Mouse (Mus musculus): ENCODE results near the gene Ifi27. TPM values are rescaled to one million over a fixed set of nuclear protein-coding genes. Genes with fewer than 3 reads are reported as not detected.

Ifi27 gene
- 3.6 and 10.9 TPM in 2 replicates for polyA plus RNA-seq (2014; fragmentation: Nextera tagmentation; extraction: Ambion mirVana)

GRCm38 (mm10) chr12:103433986-103434731, at the start of gene Ifi27:
TSS of gene Ifi27 (plus strand) at chr12:103434211.
- H3K9me3 ChIP-seq (ENCODE audit: control insufficient read depth, low read length): no peaks in the 10 kb centered on the region
- ATAC-seq (ENCODE audit: low read depth): no peak
- H3K9ac ChIP-seq (replicated peaks; ENCODE audit: low read depth, low read length): no peak within 1 kb of the TSS
- H3K36me3 ChIP-seq (ENCODE audit: control insufficient read depth, insufficient read depth, low read length): no peaks in the 10 kb centered on the region
- no peak within 1 kb of the TSS for H3K27ac ChIP-seq (ENCODE audit: low read depth, low read length)
- WGBS: 80% methylated on average over 8 of the region's 8 CpGs
- no peaks in the 10 kb centered on the region for H3K27me3 ChIP-seq (ENCODE audit: control insufficient read depth, insufficient read depth, low read length)
- no peak within 1 kb of the TSS for H3K4me2 ChIP-seq (ENCODE audit: low read depth, low read length)
- H3K4me3 ChIP-seq (ENCODE audit: low read depth, low read length): no peak within 1 kb of the TSS
- H3K4me1 ChIP-seq (ENCODE audit: control insufficient read depth, insufficient read depth, low read length): no peaks in the 10 kb centered on the region

- Histone ChIP-seq H3K27me3 (ENCODE audit: control insufficient read depth, insufficient read depth, low read length) (no peaks in the 10 kb centered on the region), H3K4me1 (ENCODE audit: control insufficient read depth, insufficient read depth, low read length) (peaks cover 5% of the 10 kb centered on the region; the same call in 1 of the 2 replicates), H3K4me3 (ENCODE audit: low read depth, low read length) (peak within 1 kb of the TSS; percentile 66), H3K36me3 (ENCODE audit: control insufficient read depth, insufficient read depth, low read length) (no peaks in the 10 kb centered on the region), H3K9ac (replicated peaks; ENCODE audit: low read depth, low read length) (peak within 1 kb of the TSS; percentile 84), H3K4me2 (ENCODE audit: low read depth, low read length) (peak within 1 kb of the TSS; percentile 78), H3K9me3 (ENCODE audit: control insufficient read depth, low read length) (no peaks in the 10 kb centered on the region), H3K27ac (ENCODE audit: low read depth, low read length) (peak within 1 kb of the TSS; percentile 30; the same call in 1 of the 2 replicates)
- WGBS: under 1% methylated on average over 58 of the region's 58 CpGs
- peak; percentile 99 for ATAC-seq (ENCODE audit: low read depth)
These were observed 45.3 kb upstream of the Ifi27 start, which contains the start of gene Otub2 for GRCm38 (mm10) chr12:103388505-103389347. TSS of gene Otub2 (plus strand) at chr12:103388682.

GRCm38 (mm10) chr12:103389348-103389727, 44.7 kb upstream of the Ifi27 start:
- Histone ChIP-seq H3K27ac (ENCODE audit: low read depth, low read length) (no peak overlapping the region), H3K4me1 (ENCODE audit: control insufficient read depth, insufficient read depth, low read length) (peaks cover 5% of the 10 kb centered on the region; the same call in 1 of the 2 replicates), H3K4me3 (ENCODE audit: low read depth, low read length) (peak overlapping the region; percentile 66), H3K9ac (replicated peaks; ENCODE audit: low read depth, low read length) (peak overlapping the region; percentile 84), H3K36me3 (ENCODE audit: control insufficient read depth, insufficient read depth, low read length) (no peaks in the 10 kb centered on the region), H3K4me2 (ENCODE audit: low read depth, low read length) (peak overlapping the region; percentile 78), H3K27me3 (ENCODE audit: control insufficient read depth, insufficient read depth, low read length) (no peaks in the 10 kb centered on the region), H3K9me3 (ENCODE audit: control insufficient read depth, low read length) (no peaks in the 10 kb centered on the region)
- ATAC-seq (ENCODE audit: low read depth): no peak
- WGBS: 54% methylated on average over 2 of the region's 2 CpGs

DNA sequence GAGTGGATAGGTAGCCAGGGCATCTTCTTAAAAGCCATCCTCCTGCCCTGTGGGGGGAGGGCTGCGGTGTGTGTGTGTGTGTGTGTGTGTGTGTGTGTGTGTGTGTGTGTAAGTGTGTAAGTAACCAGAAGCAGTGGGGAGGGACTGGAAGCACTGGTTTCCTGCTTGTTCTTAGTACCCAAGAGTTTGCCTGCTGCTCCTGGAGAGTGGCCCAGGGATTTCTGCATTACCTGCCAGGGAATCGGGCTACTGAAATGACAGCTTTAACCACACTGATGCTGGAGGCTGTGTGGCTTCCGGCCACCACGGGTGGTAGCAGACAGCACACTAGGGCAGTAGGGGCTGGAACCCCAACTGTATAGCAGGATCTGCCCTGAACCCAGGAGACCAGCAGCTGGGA, 44.0 kb upstream of the Ifi27 start:
- no peak overlapping the region for H3K9ac ChIP-seq (replicated peaks; ENCODE audit: low read depth, low read length)
- no peak overlapping the region for H3K4me2 ChIP-seq (ENCODE audit: low read depth, low read length)
- H3K9me3 ChIP-seq (ENCODE audit: control insufficient read depth, low read length): no peaks in the 10 kb centered on the region
- no peak overlapping the region for H3K27ac ChIP-seq (ENCODE audit: low read depth, low read length)
- no peak overlapping the region for H3K4me3 ChIP-seq (ENCODE audit: low read depth, low read length)
- 87% methylated on average over 4 of the region's 4 CpGs for WGBS
- ATAC-seq (ENCODE audit: low read depth): no peak
- H3K4me1 ChIP-seq (ENCODE audit: control insufficient read depth, insufficient read depth, low read length): peaks cover 5% of the 10 kb centered on the region; the same call in 1 of the 2 replicates
- H3K36me3 ChIP-seq (ENCODE audit: control insufficient read depth, insufficient read depth, low read length): no peaks in the 10 kb centered on the region
- H3K27me3 ChIP-seq (ENCODE audit: control insufficient read depth, insufficient read depth, low read length): no peaks in the 10 kb centered on the region

GRCm38 (mm10) chr12:103391098-103391497, 42.9 kb upstream of the Ifi27 start:
- Histone ChIP-seq H3K4me3 (ENCODE audit: low read depth, low read length) (no peak overlapping the region), H3K27ac (ENCODE audit: low read depth, low read length) (no peak overlapping the region), H3K9ac (replicated peaks; ENCODE audit: low read depth, low read length) (no peak overlapping the region), H3K4me1 (ENCODE audit: control insufficient read depth, insufficient read depth, low read length) (peaks cover 5% of the 10 kb centered on the region; the same call in 1 of the 2 replicates), H3K9me3 (ENCODE audit: control insufficient read depth, low read length) (no peaks in the 10 kb centered on the region), H3K36me3 (ENCODE audit: control insufficient read depth, insufficient read depth, low read length) (no peaks in the 10 kb centered on the region), H3K27me3 (ENCODE audit: control insufficient read depth, insufficient read depth, low read length) (no peaks in the 10 kb centered on the region), H3K4me2 (ENCODE audit: low read depth, low read length) (no peak overlapping the region)
- no peak for ATAC-seq (ENCODE audit: low read depth)
- 81% methylated on average over 7 of the region's 7 CpGs for WGBS

- H3K27ac ChIP-seq (ENCODE audit: low read depth, low read length): no peak overlapping the region
- no peak overlapping the region for H3K9ac ChIP-seq (replicated peaks; ENCODE audit: low read depth, low read length)
- ATAC-seq (ENCODE audit: low read depth): no peak
- WGBS: 58% methylated on average over 6 of the region's 6 CpGs
- no peak overlapping the region for H3K4me2 ChIP-seq (ENCODE audit: low read depth, low read length)
- H3K27me3 ChIP-seq (ENCODE audit: control insufficient read depth, insufficient read depth, low read length): no peaks in the 10 kb centered on the region
- H3K36me3 ChIP-seq (ENCODE audit: control insufficient read depth, insufficient read depth, low read length): no peaks in the 10 kb centered on the region
- peaks cover 5% of the 10 kb centered on the region; the same call in 1 of the 2 replicates for H3K4me1 ChIP-seq (ENCODE audit: control insufficient read depth, insufficient read depth, low read length)
- H3K4me3 ChIP-seq (ENCODE audit: low read depth, low read length): no peak overlapping the region
- H3K9me3 ChIP-seq (ENCODE audit: control insufficient read depth, low read length): no peaks in the 10 kb centered on the region
These were observed 40.5 kb upstream of the Ifi27 start for GRCm38 (mm10) chr12:103393528-103393927.

DNA sequence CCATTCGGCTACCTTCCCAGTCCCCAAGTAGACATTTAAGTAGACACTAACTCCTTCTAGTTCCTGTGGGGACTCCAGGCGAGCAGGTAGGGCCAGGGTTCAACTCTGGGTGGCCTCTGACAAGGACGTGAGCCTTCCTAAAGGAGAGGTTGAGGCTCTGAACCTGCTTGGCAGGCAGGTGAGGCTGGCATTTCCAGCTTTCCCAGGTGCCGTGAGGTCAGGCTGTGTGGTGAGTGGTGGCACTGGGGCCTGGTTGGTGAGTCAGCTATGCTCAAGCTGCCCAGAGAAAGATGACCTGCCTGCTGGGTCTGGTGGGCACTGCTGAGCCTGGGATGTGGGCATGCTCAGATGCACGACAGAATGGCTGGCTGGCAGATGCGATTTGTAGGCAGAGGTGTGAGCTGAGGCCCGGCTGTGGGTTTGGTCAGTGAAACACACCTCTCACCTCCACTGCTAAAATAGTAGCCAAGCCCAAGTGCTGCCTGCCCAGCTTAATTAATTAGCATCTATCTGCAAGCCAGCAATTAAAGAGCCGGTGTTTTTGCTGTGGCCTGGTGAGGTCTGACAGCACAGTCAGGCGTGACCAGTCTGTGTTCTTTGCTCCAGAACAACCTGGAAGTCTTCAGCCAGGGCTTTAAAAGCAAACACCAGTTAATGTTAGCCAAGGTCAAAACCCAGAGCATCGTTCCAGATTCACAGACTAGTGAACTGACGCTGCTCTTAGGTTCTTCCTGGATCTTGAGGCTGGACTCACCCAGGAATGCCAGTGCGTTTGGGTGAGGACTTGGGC, 38.3 kb upstream of the Ifi27 start:
- no peaks in the 10 kb centered on the region for H3K4me1 ChIP-seq (ENCODE audit: control insufficient read depth, insufficient read depth, low read length)
- H3K9me3 ChIP-seq (ENCODE audit: control insufficient read depth, low read length): no peaks in the 10 kb centered on the region
- no peak overlapping the region for H3K27ac ChIP-seq (ENCODE audit: low read depth, low read length)
- H3K4me2 ChIP-seq (ENCODE audit: low read depth, low read length): no peak overlapping the region
- no peaks in the 10 kb centered on the region for H3K36me3 ChIP-seq (ENCODE audit: control insufficient read depth, insufficient read depth, low read length)
- 86% methylated on average over 12 of the region's 12 CpGs for WGBS
- no peak overlapping the region for H3K9ac ChIP-seq (replicated peaks; ENCODE audit: low read depth, low read length)
- no peaks in the 10 kb centered on the region for H3K27me3 ChIP-seq (ENCODE audit: control insufficient read depth, insufficient read depth, low read length)
- no peak overlapping the region for H3K4me3 ChIP-seq (ENCODE audit: low read depth, low read length)
- ATAC-seq (ENCODE audit: low read depth): no peak

DNA sequence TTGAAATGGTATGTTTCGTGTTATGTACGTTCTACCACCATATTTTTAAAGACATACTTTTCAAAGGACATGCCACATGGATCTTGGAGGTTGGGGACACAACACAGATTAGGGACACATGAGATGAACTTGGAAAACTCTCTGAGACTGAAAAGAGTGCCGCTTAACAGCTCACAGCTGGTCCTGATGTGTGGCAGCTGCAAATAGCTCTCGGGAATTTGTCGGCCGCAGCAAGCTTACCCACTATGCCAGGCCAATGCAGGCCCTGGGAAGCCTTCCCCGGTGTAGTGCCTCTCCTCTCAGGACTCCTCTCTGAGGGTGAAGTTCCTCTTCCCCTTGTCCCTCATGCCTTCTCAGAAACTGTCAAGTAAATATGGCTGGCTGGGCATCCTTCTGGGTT, 37.3 kb upstream of the Ifi27 start:
- H3K9ac ChIP-seq (replicated peaks; ENCODE audit: low read depth, low read length): no peak overlapping the region
- peaks cover 5% of the 10 kb centered on the region; the same call in 1 of the 2 replicates for H3K36me3 ChIP-seq (ENCODE audit: control insufficient read depth, insufficient read depth, low read length)
- H3K9me3 ChIP-seq (ENCODE audit: control insufficient read depth, low read length): no peaks in the 10 kb centered on the region
- H3K4me2 ChIP-seq (ENCODE audit: low read depth, low read length): no peak overlapping the region
- H3K4me1 ChIP-seq (ENCODE audit: control insufficient read depth, insufficient read depth, low read length): no peaks in the 10 kb centered on the region
- WGBS: 83% methylated on average over 7 of the region's 7 CpGs
- no peaks in the 10 kb centered on the region for H3K27me3 ChIP-seq (ENCODE audit: control insufficient read depth, insufficient read depth, low read length)
- H3K27ac ChIP-seq (ENCODE audit: low read depth, low read length): no peak overlapping the region
- ATAC-seq (ENCODE audit: low read depth): no peak
- H3K4me3 ChIP-seq (ENCODE audit: low read depth, low read length): no peak overlapping the region
